Mouse (Mus musculus) olfactory bulb, adult 2 months (tissue): ENCODE results near the gene Pth2. TPM values are rescaled to one million over a fixed set of nuclear protein-coding genes. Genes with fewer than 3 reads are reported as not detected.
A peak's percentile ranks its signal among the peaks of the same experiment; 100 is the strongest.

Source experiments
- H3K27ac ChIP-seq: fragments of 200-500 bp; 2 replicates; pipeline ENCODE4 v1.5.1; 2012; ENCODE audit warnings: low read depth, low read length; ENCODE audit not compliant: insufficient read depth
- H3K4me1 ChIP-seq: fragments of 200-500 bp; 2 replicates; pipeline ENCODE4 v1.6.1; 2012; ENCODE audit warnings: low read length; ENCODE audit not compliant: control insufficient read depth, insufficient read depth
- H3K4me3 ChIP-seq: fragments of 200-500 bp; 2 replicates; pipeline ENCODE4 v1.5.1; 2012; ENCODE audit warnings: mild to moderate bottlenecking, low read depth, low read length, moderate library complexity; ENCODE audit not compliant: insufficient read depth
- CTCF ChIP-seq: fragments of 200-500 bp; IDR thresholded peaks from 2 replicates; pipeline ENCODE4 v1.5.1; 2012; ENCODE audit warnings: low read depth, mild to moderate bottlenecking, low read length, moderate library complexity; ENCODE audit not compliant: insufficient read depth
- POLR2A ChIP-seq: fragments of 200-500 bp; IDR thresholded peaks from 2 replicates; pipeline ENCODE4 v1.6.1; 2012; ENCODE audit warnings: mild to moderate bottlenecking, low read depth, low read length, moderate library complexity; ENCODE audit not compliant: insufficient read depth
- WGBS: fragments of 180-500 bp; shearing (Covaris S2); methylation state at CpG from one replicate; pipeline ENCODE4 v1.1.7; 2018; 5-methylcytosine and 5-hydroxymethylcytosine counted together
- polyA plus RNA-seq: library from polyadenylated mRNA; stranded (reverse); fragments of >200 nt; gene quantifications from 2 replicates; pipeline ENCODE4 v1.2.4, GENCODE M21; 2012; ENCODE audit warnings: low replicate concordance; ENCODE audit not compliant: missing spikeins, insufficient read depth, insufficient read length

Gene Pth2
- polyA plus RNA-seq, 1 experiment, result not detected

GRCm38 (mm10) chr7:45179469-45179868 is 1.3 kb upstream of the Pth2 start, which contains the start of gene Gfy:
Gfy (minus strand) TSS chr7:45179569.
- no peak for TF ChIP-seq CTCF
- TF ChIP-seq POLR2A, result no peak
- 29% methylated on average over 7 of the region's 7 CpGs for WGBS
- Histone ChIP-seq H3K4me1 (peaks cover 22% of the 10 kb centered on the region), H3K4me3 (no peak within 1 kb of the TSS), H3K27ac (no peak within 1 kb of the TSS)

GRCm38 (mm10) chr7:45181540-45181939 is 745 bp downstream of the Pth2 start:
- peaks cover 16% of the 10 kb centered on the region for H3K4me1 ChIP-seq
- no peak for TF ChIP-seq POLR2A
- no peak for TF ChIP-seq CTCF
- no peak overlapping the region for H3K27ac ChIP-seq
- 0 out of 2 replicates have a peak overlapping the region, but pooled peaks have one; percentile 4 for H3K4me3 ChIP-seq
- 3% methylated on average over 35 of the region's 35 CpGs for WGBS

GRCm38 (mm10) chr7:45182199-45182601 is 1.4 kb downstream of the Pth2 start:
- Histone ChIP-seq H3K4me1 (peaks cover 16% of the 10 kb centered on the region), H3K4me3 (peak overlapping the region; percentile 34), H3K27ac (no peak overlapping the region)
- TF ChIP-seq CTCF, result no peak
- TF ChIP-seq POLR2A, result no peak
- WGBS, result under 1% methylated on average over 34 of the region's 34 CpGs

- TF ChIP-seq POLR2A (no peak), CTCF (no peak)
- no peak overlapping the region for H3K27ac ChIP-seq
- H3K4me1 ChIP-seq, result peaks cover 16% of the 10 kb centered on the region
- WGBS, result 14% methylated on average over 11 of the region's 11 CpGs
- H3K4me3 ChIP-seq, result peak overlapping the region; percentile 28; the same call in 1 of the 2 replicates
These were observed 1.8 kb downstream of the Pth2 start for GRCm38 (mm10) chr7:45182606-45183005.

GRCm38 (mm10) chr7:45183672-45184071 is 2.9 kb downstream of the Pth2 start:
- WGBS, result 78% methylated on average over 7 of the region's 7 CpGs

GRCm38 (mm10) chr7:45185921-45186320 is 5.1 kb downstream of the Pth2 start:
- TF ChIP-seq CTCF (no peak), POLR2A (no peak)
- WGBS, result 67% methylated on average over 7 of the region's 7 CpGs
- no peak overlapping the region for H3K4me3 ChIP-seq
- H3K4me1 ChIP-seq, result peaks cover 21% of the 10 kb centered on the region
- no peak overlapping the region for H3K27ac ChIP-seq

More at GRCm38 (mm10) chr7:45183672-45184071, 2.9 kb downstream of the Pth2 start:
- TF ChIP-seq CTCF (no peak), POLR2A (no peak)
- H3K27ac ChIP-seq, result no peak overlapping the region
- H3K4me1 ChIP-seq, result peaks cover 16% of the 10 kb centered on the region
- H3K4me3 ChIP-seq, result no peak overlapping the region

- TF ChIP-seq CTCF (no peak), POLR2A (no peak)
- 50% methylated on average over 16 of the region's 16 CpGs for WGBS
- H3K4me3 ChIP-seq, result no peak overlapping the region
- H3K4me1 ChIP-seq, result 0 out of 2 replicates have a peak, but pooled peaks cover 6% of the 10 kb centered on the region
- H3K27ac ChIP-seq, result no peak overlapping the region
These were observed 8.8 kb downstream of the Pth2 start for GRCm38 (mm10) chr7:45189600-45189999.

- Histone ChIP-seq H3K4me3 (no peak overlapping the region), H3K27ac (no peak overlapping the region), H3K4me1 (0 out of 2 replicates have a peak, but pooled peaks cover 6% of the 10 kb centered on the region)
- WGBS, result 80% methylated on average over 6 of the region's 6 CpGs
- TF ChIP-seq POLR2A, result no peak
- no peak for TF ChIP-seq CTCF
These were observed 9.4 kb downstream of the Pth2 start for GRCm38 (mm10) chr7:45190186-45190585.

- TF ChIP-seq CTCF, result no peak
- no peak for TF ChIP-seq POLR2A
- Histone ChIP-seq H3K4me1 (0 out of 2 replicates have a peak, but pooled peaks cover 6% of the 10 kb centered on the region), H3K4me3 (no peak overlapping the region), H3K27ac (no peak overlapping the region)
- WGBS, result 73% methylated on average over 2 of the region's 2 CpGs
These were observed 10.4 kb downstream of the Pth2 start for GRCm38 (mm10) chr7:45191161-45191560.
